Mouse (Mus musculus) kidney, postnatal 25 days (tissue): ENCODE results near the gene Olfr1419.
A peak's percentile ranks its signal among the peaks of the same experiment; 100 is the strongest.
"Not testable (repeated sequence)": the region's sequence is repeated elsewhere in the genome, so short reads cannot be mapped to it uniquely, and the experiment has no call there.

Experiments used
- DNase-seq, 2 experiments: peaks; one replicate each; pipeline ENCODE4 v3.0.0; 2021; ENCODE audit warnings: mixed read lengths in 2 of 2

Gene Olfr1419

DNA sequence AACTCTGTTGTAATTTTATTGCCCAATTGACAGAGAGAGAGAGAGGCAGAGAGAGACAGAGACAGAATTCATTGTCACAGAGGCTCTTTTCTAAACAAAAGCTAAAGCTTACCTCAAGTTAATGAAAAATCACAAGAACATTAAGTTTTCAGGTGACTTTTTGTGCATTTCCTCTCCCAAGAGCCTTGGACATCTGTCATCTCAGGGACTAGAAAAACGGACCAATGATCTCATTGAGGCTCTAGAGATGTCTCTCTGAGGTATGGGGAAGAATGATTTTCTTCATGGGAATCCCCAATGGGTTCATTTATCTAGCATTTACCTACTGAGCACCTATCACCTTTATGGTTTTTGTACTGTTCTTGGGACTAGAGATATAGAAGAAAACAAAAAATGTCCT lies at the start of gene Olfr1419:
TSS of gene Olfr1419 (minus strand) at position 101 of the 400 bp plus-strand sequence.
- DNase-seq: no peak

DNA sequence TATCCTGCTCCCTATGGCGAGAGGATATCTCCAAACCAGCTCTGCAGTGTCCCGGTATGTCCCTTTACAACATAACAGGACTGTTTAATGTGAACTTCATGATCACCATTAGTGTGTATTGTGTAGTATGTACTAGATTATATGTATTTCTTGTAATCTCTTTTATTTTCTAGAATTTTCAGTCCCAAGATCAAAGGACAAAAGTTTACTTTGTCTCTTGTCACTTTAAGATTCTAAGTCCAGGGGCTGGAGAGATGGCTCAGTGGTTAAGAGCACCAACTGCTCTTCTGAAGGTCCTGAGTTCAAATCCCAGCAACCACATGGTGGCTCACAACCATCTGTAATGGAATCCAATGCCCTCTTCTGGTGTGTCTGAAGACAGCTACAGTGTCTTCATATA lies 47.6 kb upstream of the Olfr1419 start:
- DNase-seq: not testable (repeated sequence)

DNA sequence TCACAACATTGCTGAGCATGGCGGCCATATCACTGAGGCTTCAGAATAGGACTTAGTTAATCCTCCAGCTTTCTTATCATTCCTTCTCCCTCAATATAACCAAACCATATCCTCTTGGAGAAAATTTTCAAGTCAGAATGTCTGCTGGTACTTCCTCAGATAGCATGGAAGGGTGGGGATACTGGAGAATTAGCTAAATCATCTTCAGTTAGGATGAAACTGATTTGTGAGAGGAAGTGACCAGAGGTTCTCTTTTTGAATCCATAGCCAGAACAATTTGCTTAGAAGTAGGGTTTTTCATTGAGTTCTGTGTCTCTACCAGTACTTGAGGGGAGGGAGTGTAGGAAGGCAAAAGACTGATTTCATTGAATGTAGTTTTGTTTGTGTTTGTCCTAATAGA lies 47.2 kb upstream of the Olfr1419 start:
- DNase-seq: no peak

DNA sequence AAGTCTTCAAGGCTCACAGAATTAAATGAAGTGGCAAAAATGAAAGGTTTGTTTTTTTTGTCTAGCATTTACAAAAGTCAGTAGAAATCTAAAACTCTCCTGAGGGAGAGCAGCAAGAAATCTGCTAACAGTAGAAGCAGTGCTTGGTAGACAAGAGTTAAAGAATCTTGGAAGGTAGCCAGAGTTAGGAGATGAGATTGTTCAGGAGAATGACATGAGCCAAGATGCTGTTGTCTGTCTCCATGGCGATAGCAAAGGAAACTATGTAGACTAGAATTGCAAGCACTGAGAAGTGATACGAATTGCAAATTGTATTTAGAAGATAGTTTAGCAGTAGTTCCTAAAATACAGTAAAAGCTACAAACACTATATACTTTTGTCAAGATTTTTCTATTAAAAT lies 40.9 kb upstream of the Olfr1419 start:
- no peak for DNase-seq

DNA sequence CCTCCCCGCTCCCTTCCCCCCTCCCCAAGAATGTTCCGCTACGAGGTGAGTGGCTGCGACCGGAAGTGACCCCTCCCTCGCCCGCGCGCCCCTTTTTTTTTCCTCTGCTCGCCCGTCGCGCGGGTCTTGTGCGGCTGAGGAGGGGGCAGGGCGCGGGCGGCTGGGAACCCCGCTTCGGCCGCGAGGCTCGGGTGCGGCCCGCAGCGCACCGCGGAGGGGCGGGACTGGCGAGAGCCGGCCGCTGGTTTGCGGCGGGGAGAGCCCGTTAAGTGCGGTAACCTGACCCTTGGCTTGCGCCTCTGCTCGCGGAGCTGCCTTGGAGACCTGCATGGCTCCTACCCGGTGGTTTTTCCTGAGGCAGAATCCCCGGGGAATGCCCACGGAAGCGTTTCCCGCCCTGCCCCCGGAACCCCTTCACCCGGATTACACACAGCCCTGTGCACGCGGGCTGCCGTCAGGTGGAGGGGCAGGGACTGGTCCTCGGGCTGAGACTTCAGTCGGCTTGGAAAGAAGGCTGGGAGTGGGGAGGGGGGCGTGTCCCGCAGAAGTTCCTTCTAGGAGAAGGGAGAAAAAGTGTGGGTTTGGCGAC lies 37.7 kb upstream of the Olfr1419 start:
- DNase-seq: peak; percentile 56 to 86

DNA sequence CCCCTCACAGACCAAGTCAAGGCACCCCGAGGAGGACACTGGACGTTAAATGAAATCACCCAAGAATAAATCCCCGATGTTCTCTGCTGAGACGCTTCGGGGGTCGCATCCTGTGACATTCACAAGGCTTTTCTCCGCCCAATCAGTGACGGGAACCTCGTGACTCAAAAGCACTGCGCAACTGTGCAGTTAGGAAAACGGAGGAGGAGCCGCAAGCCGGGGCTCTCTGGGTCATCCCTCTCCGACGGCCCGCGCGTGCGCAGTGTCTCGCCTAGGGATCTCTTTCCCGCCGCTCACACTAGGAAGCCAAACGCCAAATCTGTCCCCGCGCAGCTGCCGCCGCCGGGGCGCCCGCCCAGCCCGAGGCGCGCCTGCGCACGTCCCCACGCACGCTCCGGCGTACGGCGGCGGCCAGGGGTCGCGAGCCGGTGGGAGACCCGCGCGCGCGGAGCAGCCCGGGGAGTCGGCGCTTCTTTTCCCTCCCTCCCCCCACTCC lies 37.2 kb upstream of the Olfr1419 start, which contains the start of gene Patl1:
TSS of gene Patl1 (plus strand) at position 363 of the 496 bp plus-strand sequence.
- peak; percentile 98 to 99 for DNase-seq

DNA sequence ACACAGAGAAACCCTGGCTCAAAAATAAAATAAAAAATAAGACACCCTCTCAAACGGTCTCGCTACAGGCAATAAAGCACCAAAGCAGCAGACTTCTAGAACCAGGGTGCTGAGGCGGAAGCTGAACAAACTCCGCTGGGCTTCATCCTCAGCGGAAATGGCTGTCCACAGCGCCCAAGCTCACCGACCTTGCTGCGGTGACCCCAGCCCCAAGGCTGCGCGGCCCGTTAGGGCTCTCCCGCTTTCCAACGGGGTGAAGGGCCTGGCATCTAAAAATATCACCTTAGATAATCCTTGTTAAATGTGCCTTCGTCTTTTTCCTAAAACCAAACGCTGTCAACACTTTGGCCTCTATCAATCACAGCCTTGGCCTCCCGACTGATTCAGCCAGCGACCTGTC lies 36.7 kb upstream of the Olfr1419 start:
- peak; percentile 30 to 66 for DNase-seq

DNA sequence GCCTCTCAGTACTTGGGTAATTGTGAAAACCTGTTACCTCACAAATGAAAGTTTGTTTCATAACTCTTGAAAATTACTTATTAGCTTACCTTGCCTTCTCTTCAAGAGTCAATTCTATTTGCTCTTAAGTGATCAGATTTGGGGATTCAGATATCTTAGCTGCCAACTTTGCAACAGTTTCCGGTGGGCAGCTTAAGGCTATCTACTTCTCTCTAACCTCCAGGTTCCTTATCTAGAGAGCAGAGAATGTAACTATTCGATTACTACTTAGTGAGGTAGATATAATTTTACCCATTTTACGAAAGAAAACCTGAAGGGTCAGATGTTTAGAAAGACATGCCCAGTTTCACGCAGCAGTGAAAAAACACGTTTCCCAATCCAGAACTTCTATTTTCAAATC lies 36.1 kb upstream of the Olfr1419 start:
- no peak for DNase-seq

DNA sequence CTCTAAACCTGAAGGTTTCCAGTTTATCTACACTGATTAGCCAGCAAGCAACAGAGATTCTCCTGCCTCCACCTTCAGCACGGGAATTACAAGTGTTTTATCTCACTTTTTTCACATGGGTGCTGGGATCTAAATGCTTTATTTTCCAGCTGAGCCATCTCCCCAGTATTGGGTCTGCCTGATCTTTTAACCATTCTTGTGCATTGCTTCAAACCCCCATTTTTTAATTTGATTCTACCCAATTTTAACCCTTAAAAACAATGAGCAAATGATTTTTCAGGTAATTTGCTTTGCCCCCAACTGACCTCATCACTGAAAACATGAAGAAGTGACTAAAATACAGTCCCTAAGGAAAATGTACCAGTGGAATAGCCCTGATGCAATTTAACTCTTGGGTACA lies 11.4 kb upstream of the Olfr1419 start, which contains the start of gene Olfr1420:
TSS of gene Olfr1420 (plus strand) at position 301 of the 400 bp plus-strand sequence.
- DNase-seq: no peak

DNA sequence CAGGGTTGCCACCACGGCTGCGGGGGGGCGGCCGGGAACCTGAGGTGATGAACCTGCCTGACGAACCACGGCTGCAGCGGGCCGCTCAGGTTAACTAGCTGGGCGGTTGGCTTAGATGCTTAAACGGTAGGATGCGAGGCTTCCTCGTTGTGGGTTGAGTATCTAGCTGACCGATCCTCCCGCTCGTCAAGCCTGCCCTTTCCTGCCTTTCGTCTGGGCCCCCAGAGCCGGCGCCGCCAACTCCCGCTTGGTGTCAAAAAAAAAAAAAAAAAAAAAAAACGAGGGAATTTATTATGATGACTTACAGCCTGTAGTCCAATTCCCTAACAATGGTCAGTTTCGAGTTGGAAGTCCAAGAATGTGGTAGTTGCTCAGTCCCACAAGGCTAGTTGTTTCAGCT lies 3.5 kb upstream of the Olfr1419 start:
- not testable (repeated sequence) for DNase-seq

DNA sequence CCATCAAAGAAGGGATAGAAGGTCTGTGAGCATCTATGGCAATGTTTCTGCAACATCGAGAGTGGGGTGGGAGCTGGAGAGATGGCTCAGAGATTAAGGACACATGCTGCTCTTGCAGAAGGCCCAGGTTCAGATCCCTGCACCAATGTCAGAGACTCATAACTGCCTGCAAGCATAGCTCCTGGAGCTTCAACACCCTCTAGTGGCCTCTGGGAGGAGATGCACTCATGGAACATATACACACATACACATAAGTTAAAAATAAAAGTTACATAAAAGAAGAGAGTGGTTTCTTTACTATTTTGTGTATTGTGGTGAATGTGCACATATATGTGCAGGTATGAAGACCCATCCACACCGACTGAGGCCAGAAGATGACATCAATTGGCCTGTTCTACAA lies 7.1 kb downstream of the Olfr1419 start:
- no peak for DNase-seq

DNA sequence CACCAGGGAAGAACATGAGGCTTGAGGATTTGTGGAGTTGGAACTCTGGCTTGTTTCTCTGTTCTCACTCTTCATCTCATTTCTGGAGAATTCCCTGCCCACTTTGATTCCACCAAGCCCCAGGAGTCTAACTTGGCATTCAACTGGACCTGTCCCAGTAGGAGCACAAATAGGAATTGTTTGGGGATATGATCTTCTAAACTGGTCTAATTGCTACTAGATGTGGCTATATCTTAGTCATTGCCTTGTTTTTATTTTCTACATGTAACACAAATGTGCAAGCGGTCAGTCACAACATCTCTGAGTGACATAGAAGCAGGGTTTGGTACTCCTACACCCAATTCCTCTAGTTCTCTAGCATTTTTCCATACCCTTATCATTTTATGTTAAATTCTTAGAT lies 13.9 kb downstream of the Olfr1419 start, which contains the start of gene Olfr1418:
TSS of gene Olfr1418 (minus strand) at position 101 of the 400 bp plus-strand sequence.
- no peak for DNase-seq

DNA sequence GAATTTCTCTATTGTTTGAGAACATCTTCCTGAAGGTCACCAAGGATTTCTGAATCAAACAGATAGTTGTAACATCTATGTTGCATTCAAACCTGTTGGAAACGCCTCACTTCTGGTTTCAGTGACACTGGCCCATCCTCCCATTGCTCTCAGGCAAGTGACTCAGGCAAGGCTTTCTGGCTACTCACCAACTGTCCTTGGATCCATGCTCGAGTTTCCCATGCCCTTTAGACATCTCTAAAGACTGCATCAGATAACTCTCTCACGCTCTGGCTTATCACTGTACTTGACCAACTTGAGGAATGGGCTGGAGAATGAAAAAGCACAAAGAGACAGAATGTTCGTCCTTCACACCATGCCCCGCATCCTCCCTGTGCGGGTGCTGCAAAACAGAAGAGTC lies 18.4 kb downstream of the Olfr1419 start:
- no peak for DNase-seq

DNA sequence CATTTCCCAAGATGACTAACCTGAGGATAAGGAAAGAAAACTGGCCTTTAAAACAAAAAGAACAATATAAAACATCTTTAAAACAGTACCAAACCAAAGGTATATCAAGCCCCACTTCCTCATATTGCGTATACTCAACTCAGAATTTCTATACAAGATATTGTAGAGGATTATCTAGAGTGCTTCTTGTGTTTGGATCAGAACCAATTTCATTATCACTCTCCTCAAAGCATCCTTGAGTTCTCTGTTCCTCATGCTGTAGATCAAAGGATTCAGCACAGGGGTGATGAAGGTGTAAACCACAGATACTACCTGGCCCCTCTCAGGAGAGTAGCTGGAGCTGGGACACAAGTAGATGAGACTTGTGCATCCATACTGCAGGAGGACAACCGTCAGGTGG lies 20.1 kb downstream of the Olfr1419 start:
- no peak for DNase-seq

DNA sequence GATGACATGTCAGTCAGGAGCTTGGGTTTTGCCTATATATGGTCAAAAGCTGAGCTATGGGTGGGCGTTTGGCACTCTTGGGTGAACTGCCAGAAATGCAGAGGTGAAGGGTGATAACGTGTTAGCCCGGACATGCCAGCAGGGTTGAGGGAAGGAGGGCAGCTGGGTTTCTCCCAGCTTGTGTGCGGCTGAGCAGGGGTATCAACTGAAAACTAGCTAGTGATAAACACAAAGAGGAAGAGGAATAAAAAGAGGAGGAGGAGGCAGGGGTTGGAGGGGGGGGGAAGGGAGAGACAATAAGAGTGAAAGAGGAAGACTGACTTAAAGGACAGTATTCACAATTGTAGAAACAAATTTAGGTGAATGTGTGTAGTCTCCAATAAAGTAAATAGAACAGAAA lies 22.3 kb downstream of the Olfr1419 start:
- no peak for DNase-seq

DNA sequence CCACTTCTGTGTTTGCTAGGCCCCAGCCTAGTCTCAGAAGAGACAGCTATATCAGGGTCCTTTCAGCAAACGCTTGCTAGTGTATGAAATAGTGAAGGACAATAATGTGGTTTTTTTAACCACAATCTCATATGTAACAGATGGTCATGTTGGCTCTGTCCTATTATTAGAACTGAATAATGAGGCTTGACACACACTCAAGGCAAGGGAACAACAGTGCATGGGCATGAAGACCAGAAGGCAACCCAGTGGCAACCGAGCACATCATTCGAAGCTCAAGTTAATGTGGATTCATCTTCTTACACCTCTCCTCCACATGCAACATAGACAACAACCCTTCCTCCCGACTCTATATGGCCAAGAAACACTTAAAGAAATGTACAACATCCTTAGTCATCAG lies 28.6 kb downstream of the Olfr1419 start:
- DNase-seq: no peak

DNA sequence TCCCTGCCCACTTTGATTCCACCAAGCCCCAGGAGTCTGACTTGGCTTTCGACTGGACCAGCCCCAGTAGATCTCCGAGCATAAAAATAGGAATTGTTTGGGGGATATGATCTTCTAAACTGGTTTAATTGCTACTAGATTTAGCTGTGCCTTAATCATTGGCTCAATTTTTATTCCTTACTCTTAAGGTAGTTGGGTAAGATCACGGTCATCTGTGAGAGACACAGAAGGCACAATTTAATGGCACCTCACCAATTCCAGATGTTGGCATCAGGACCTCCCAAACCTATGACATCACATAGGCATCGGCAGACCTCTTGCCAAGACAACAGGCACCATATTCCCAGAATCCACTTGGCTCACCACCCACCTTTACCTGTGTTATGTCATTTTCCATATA lies 35.8 kb downstream of the Olfr1419 start, which contains the start of gene Olfr1417:
TSS of gene Olfr1417 (minus strand) at position 101 of the 400 bp plus-strand sequence.
- no peak for DNase-seq

DNA sequence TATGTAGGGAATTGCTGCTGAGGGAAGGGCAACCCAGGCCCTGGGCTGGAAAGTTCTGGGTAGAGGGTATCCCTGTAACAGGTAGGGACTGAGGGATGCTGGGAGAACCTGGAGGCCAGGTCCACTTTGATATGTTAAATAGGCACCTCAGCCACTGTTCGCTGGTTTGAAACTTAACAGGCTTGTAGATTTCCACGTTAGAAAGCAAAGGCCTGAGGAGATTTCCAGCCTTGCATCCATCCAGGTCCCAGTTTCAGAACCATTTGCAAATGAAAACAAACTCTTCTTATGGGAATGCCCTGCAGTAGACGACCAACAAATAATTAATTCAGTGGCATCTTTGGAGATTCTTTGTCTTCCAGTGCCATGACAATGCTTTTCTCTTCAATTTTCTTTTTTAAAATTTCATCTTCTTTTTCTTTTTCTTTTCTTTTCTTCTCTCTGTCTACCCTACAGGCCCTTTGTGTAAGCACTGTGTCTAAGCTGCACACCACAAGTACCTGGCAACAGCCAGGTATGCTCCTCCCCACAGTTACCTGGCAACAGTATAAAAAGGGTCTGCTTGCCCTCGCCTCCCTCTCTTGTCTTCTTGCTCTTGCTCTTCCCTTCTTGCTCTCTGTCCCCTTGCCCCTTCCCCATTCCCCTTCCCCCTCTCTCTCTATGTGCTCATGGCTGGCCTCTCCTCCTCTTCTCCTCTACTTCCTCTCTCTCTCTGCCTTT lies 51.4 kb downstream of the Olfr1419 start:
- no peak for DNase-seq

DNA sequence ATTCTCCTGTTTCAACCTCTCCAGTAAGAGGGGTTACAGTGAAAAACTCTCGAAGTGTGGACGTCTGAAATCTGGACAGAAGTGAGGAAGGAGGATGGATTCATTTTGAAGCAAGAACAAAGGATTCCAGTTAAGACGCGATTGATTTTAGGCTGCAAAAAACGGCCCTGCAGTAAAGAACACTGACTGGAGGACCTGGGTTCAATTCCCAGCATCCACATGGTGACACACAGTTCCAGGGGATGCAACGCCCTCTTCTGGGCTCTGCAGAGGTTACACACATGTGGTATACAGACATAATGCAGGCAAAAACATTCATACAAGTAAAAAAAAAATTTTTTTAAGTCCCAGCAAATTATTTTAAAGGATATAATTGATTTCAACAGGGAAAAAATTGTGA lies 54.7 kb downstream of the Olfr1419 start:
- no peak for DNase-seq

DNA sequence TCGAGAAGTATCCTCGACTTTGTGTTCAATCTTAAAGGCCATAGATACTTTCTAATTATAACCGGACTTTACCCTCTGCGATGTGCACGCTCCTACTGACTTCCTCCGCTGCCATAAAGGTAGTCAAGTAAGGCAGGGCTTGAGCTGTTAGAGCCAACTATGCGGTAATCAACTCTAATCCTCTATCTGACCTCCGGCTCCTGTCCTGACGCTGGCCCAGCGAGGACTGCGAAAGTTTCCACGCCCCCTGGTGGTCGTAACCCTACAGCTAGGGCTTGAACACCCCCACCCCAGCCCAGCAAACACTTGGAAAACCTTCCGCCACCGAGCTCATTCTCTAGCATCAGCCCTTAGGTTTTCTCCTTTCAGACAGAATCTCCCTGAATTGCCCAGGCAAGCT lies 55.1 kb downstream of the Olfr1419 start:
- DNase-seq: peak; percentile 91 to 94

DNA sequence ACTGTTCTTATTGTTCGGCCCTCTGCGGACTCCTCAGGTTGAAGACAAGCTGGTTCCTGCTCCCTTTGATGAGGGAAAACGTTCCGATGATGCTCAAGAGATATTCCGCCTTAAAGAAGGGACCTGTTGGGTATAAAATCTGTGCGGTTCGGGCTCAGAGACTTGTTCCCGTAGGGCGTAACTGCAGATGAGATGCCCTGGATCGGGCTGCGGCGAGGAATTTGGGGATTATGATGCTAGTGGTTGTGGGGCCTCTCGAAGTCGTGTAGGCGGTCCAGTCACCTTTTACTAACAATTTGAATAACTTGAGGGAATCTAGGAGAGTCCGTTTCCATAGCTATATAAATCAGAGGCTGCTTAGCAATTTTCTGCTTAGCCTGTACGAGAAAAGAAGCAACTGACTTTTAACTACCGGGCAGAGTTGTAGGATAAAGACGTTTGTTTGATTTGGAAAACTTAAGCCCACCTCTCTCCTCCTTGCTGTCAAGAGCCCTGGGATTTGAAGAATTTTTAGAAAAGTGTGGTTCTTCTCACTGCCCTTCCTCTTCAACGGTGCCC lies 55.7 kb downstream of the Olfr1419 start, which contains the start of gene Stx3:
TSS of gene Stx3 (minus strand) at position 261 of the 558 bp plus-strand sequence.
- no peak for DNase-seq
